Mouse (Mus musculus) limb, embryonic 10.5 days (tissue): ENCODE measurements around the gene Rexo5. TPM values are rescaled to one million over a fixed set of nuclear protein-coding genes. Genes with fewer than 3 reads are reported as not detected.

Experiments
- DNase-seq: peaks from one replicate; pipeline ENCODE4 v3.0.0-alpha.2; 2017; ENCODE audit warnings: low spot score
- H3K27ac ChIP-seq: fragments of 300-500 bp; sonication (generic); 2 replicates; pipeline ENCODE4 v1.5.1; 2016; ENCODE audit warnings: mild to moderate bottlenecking
- H3K27me3 ChIP-seq: fragments of 300-500 bp; sonication (generic); 2 replicates; pipeline ENCODE4 v1.6.1; 2016; ENCODE audit warnings: low read depth, mild to moderate bottlenecking; ENCODE audit not compliant: poor library complexity, severe bottlenecking
- H3K36me3 ChIP-seq: fragments of 300-500 bp; sonication (generic); 2 replicates; pipeline ENCODE4 v1.6.1; 2016; ENCODE audit warnings: mild to moderate bottlenecking, moderate library complexity
- H3K4me1 ChIP-seq: fragments of 300-500 bp; sonication (generic); 2 replicates; pipeline ENCODE4 v1.6.1; 2016
- H3K4me3 ChIP-seq: fragments of 300-500 bp; sonication (generic); 2 replicates; pipeline ENCODE4 v1.5.1; 2016; ENCODE audit warnings: mild to moderate bottlenecking, moderate library complexity
- H3K9me3 ChIP-seq: fragments of 300-500 bp; sonication (generic); replicated peaks from 2 replicates; pipeline ENCODE4 v1.6.1; 2016; ENCODE audit warnings: mild to moderate bottlenecking
- WGBS: fragments of 180-500 bp; shearing (Covaris S2); methylation state at CpG from one replicate; pipeline ENCODE4 v1.1.7; 2016; 5-methylcytosine and 5-hydroxymethylcytosine counted together
- polyA plus RNA-seq: library from polyadenylated mRNA; unstranded; fragments of >200 nt; fragmentation: Nextera tagmentation; extraction: Ambion mirVana; gene quantifications from 2 replicates; pipeline ENCODE4 v1.2.1, GENCODE M21; 2016

Gene Rexo5
- polyA plus RNA-seq, result 21.6 and 27.6 TPM in 2 replicates

DNA sequence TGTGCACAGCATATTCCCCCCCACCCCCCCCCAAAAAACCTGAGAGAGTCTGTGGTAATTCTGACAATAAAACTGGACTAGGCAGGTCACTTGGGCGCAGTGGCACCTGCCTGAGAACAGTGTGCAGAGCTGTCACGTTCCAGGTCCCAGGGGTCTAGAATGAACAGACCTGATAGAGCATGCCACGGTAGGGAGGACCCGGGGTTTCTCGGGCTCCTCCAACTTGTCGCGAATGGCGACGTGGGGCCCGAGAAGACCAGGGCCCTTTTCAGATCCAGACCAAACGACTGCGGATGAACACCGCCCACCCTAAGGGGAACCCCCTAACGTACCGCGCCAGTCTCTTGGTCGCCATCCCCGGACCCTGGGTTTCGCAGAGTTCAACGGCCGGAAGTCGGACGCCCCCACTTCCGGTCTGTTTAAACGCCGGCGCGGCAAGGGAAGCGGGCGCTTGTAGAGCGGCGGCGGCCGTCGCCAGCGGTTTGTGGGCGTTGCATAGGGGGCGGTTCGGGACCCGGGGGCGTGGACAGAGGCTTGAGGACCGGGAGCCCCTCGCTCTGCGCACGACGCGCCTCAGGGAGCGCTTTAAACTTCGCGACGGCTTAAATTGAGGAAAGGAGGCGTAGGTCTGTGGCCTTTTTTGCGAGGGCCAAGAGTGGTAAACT, at the start of gene Rexo5, which contains the start of gene Eri2:
Rexo5 (plus strand) TSS at position 421 of the 665 bp plus-strand sequence.
Eri2 (minus strand) TSS at position 473 of the 665 bp plus-strand sequence.
- Histone ChIP-seq H3K4me3 (peak within 1 kb of the TSS; percentile 78), H3K27me3 (no peaks in the 10 kb centered on the region), H3K27ac (peak within 1 kb of the TSS; percentile 93), H3K4me1 (peaks cover 12% of the 10 kb centered on the region), H3K9me3 (no peaks in the 10 kb centered on the region), H3K36me3 (peaks cover 34% of the 10 kb centered on the region)
- WGBS, result under 1% methylated on average over 53 of the region's 53 CpGs
- DNase-seq, result peak; percentile 95

DNA sequence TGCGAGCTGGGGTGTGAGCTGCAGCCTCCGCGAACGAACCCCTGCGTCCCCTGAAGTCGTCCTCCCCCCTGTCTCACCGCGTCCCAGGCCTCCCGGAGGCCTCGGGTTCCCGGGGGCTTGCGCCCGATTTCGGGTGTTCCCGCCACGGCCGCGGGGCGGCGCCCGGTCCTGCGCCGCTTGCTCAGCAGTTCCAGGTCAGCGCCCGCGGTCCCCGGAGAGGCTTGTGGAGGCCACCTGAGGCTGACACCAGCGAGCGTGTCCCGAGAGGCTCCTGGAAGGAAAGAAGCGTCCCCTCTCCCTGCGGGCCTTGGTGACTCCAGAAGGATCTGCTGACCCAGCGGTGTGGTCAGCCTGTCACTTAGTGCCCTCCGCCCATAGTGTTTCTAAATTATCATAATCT, 49.5 kb upstream of the Rexo5 start:
- DNase-seq, result peak; percentile 53
- H3K27me3 ChIP-seq, result no peaks in the 10 kb centered on the region
- H3K4me3 ChIP-seq, result peak overlapping the region; percentile 36
- no peak overlapping the region for H3K27ac ChIP-seq
- 6% methylated on average over 34 of the region's 34 CpGs for WGBS
- H3K4me1 ChIP-seq, result peaks cover 6% of the 10 kb centered on the region
- no peaks in the 10 kb centered on the region for H3K36me3 ChIP-seq
- no peaks in the 10 kb centered on the region for H3K9me3 ChIP-seq

DNA sequence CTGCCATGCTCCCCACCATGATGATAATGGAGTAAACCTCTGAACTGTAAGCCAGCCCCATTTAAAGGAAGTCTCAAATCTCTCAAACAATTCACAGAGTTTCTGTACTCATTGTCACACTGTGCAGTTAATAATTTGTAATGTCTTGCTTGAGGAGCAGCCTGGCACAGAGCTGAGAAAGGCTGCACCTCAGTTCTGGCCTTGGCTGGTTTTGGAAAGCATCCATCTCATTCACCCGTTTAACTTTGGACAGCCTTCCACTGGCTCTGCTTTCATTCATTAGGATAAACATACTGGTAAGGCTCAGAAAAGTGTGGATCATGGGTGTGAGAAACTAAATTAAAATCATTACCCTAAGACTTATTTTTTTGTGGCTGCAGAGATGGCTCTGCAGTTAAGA, 47.9 kb upstream of the Rexo5 start:
- DNase-seq, result no peak
- Histone ChIP-seq H3K4me3 (no peak overlapping the region), H3K27me3 (no peaks in the 10 kb centered on the region), H3K27ac (no peak overlapping the region), H3K9me3 (no peaks in the 10 kb centered on the region), H3K36me3 (no peaks in the 10 kb centered on the region), H3K4me1 (peaks cover 6% of the 10 kb centered on the region)
- 95% methylated on average over 1 of the region's 1 CpGs for WGBS

DNA sequence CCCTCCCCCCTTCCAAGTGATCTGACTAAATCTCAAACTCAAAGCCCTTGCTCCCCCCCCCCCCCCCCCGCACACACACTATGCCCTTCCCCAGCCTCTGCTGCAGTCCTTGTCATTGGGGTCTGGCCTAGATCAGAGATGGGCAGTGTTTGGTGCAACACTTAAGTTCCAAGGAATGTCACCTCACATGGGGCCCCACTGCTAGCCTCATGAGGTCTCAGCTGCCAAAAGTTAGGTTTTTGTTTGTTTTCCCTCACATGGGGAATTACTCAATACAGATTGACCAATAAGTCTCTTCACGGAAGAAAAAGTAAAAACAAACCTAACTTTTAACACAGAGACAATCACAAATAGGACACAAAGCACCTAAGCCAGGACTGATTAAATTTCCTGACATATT, 45.0 kb upstream of the Rexo5 start:
- Histone ChIP-seq H3K9me3 (no peaks in the 10 kb centered on the region), H3K27me3 (no peaks in the 10 kb centered on the region), H3K4me3 (no peak overlapping the region), H3K27ac (no peak overlapping the region), H3K36me3 (no peaks in the 10 kb centered on the region), H3K4me1 (peaks cover 6% of the 10 kb centered on the region)
- no peak for DNase-seq
- 68% methylated on average over 1 of the region's 2 CpGs for WGBS

DNA sequence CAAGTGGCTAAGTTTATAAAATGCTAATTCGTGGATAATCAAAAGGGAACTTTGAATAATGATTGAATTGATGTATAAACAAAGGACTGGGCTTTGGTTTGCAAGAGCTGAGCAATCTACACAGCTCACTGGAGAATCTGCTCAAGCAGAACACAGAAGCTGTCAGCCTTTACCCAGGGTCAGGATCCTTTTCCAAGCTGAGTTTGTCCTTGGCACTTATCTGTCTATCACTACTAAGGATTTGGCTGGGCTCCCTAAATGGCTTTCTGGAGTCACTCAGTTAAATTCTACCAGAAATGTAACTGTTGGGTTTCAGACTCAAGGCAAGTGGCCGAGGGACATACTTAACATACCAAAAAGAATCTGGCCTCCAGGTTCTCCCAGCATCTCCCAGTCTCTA, 43.9 kb upstream of the Rexo5 start:
- DNase-seq, result no peak
- WGBS, result 74% methylated on average over 2 of the region's 2 CpGs
- H3K27me3 ChIP-seq, result no peaks in the 10 kb centered on the region
- no peak overlapping the region for H3K27ac ChIP-seq
- H3K4me3 ChIP-seq, result no peak overlapping the region
- no peaks in the 10 kb centered on the region for H3K36me3 ChIP-seq
- H3K9me3 ChIP-seq, result no peaks in the 10 kb centered on the region
- no peaks in the 10 kb centered on the region for H3K4me1 ChIP-seq

DNA sequence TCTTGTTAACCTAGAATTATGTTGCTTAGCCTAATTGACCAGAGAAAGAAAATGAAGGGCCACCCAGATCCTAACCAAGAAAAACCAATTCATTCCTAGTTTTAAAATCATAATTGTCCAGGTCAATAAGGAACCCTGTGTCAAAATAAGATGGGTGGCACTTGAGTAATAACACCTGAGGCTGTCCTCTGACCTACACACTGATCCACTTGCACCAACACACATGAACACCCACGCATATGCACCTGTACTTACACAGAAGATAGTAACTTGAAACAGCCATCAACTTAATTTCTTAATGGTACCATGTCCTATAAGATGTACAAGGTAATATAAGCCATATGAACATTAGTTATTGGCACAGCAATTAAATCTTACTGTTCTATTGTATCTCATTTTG, 40.1 kb upstream of the Rexo5 start:
- H3K4me3 ChIP-seq, result no peak overlapping the region
- H3K27ac ChIP-seq, result no peak overlapping the region
- H3K27me3 ChIP-seq, result no peaks in the 10 kb centered on the region
- DNase-seq, result no peak
- no peaks in the 10 kb centered on the region for H3K4me1 ChIP-seq
- WGBS, result 88% methylated on average over 1 of the region's 1 CpGs
- H3K36me3 ChIP-seq, result no peaks in the 10 kb centered on the region
- no peaks in the 10 kb centered on the region for H3K9me3 ChIP-seq

DNA sequence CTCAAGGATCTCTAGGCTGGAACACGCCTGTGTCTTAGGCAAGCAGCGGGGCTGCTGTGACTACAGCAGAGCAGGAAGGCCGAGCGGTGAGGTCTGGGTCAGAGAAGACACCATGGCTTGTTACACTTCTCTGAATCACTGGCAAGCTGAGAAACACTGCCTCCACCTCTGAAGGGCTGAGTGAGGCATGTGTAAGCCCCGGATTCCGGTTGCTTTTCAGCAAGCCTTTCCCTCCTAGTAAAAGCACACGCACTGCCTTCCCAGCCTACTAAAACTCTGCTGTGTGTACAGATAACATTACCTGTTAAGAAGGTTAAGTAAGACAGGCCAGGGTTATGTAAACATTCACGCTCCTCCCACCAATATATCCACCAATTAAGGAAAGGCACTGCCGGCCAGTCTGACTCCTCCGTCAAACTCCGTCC, 33.3 kb upstream of the Rexo5 start, which contains the start of gene Acsm3:
Acsm3 (plus strand) TSS at position 397 of the 425 bp plus-strand sequence.
- H3K36me3 ChIP-seq, result no peaks in the 10 kb centered on the region
- H3K27me3 ChIP-seq, result no peaks in the 10 kb centered on the region
- DNase-seq, result no peak
- H3K4me3 ChIP-seq, result no peak within 1 kb of the TSS
- H3K27ac ChIP-seq, result no peak within 1 kb of the TSS
- 54% methylated on average over 11 of the region's 11 CpGs for WGBS
- H3K9me3 ChIP-seq, result no peaks in the 10 kb centered on the region
- no peaks in the 10 kb centered on the region for H3K4me1 ChIP-seq

DNA sequence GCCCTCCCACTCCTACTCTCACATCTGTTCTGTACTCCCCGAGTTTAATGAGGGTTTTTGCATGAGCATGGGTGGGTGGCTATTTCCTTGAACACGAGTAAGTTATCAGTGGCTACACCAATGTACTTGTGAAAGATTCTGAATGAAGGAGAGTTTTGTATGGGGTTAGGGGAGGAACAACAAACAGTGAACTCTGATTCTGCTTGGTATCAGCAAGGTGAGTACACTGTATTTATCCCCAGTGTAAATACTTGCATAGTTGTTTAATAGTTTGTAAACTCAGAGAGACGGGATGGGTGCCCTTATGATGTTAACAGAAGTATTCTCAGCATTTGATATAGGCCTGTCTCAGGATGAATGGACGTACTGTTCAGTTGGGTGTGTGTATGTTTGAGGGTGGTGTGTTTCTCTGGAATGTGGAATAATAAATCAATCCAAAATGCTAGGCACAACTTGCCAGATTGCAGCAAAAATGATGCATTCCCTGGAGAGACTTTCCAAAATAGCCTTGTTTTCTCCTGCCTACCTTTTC, 31.6 kb upstream of the Rexo5 start:
- WGBS, result 67% methylated on average over 4 of the region's 4 CpGs
- no peaks in the 10 kb centered on the region for H3K4me1 ChIP-seq
- H3K27ac ChIP-seq, result no peak overlapping the region
- H3K27me3 ChIP-seq, result no peaks in the 10 kb centered on the region
- H3K9me3 ChIP-seq, result no peaks in the 10 kb centered on the region
- H3K4me3 ChIP-seq, result no peak overlapping the region
- H3K36me3 ChIP-seq, result no peaks in the 10 kb centered on the region
- no peak for DNase-seq

DNA sequence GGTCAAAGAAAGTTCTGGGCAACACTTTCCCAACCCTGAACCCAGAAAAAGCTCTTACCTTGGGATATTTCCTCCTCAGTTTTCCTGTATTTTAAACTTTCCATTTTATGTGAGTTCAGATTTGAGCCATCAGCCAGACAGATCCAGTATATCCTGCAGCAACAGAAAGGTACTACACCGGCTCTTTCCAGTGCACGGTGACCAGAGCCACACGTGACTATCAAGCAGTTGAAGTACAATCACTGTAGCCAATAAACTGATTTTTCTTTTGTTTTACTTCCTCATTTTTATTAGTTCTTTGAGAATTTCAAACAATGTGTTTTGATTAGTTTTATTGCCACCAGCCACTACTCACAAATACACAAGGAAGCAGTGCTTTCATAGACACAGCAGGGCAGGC, 29.4 kb upstream of the Rexo5 start:
- 95% methylated on average over 3 of the region's 3 CpGs for WGBS
- no peak for DNase-seq
- Histone ChIP-seq H3K27me3 (no peaks in the 10 kb centered on the region), H3K4me3 (no peak overlapping the region), H3K4me1 (no peaks in the 10 kb centered on the region), H3K36me3 (no peaks in the 10 kb centered on the region), H3K9me3 (no peaks in the 10 kb centered on the region), H3K27ac (no peak overlapping the region)

DNA sequence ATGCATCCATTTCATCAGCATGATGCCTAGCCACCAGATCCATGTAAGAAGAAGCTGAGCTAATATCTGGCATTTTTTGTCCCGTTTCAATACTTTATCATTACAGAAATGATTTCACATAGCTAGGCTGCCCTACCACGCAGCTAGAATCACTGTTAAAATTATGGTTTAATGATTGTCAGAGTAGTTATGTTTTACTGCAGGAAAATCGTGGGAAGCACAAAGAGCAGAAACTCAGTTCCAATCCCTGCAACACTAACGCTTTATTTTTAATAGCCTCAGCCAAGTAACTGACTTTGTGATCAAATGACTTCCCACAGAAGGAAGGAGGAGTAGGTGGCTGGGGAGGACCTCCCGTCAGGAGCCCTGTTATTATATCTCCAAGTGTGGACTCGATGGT, 26.8 kb upstream of the Rexo5 start:
- WGBS, result 86% methylated on average over 6 of the region's 6 CpGs
- no peak overlapping the region for H3K27ac ChIP-seq
- no peak for DNase-seq
- no peaks in the 10 kb centered on the region for H3K36me3 ChIP-seq
- H3K27me3 ChIP-seq, result no peaks in the 10 kb centered on the region
- H3K4me1 ChIP-seq, result no peaks in the 10 kb centered on the region
- H3K4me3 ChIP-seq, result no peak overlapping the region
- no peaks in the 10 kb centered on the region for H3K9me3 ChIP-seq

DNA sequence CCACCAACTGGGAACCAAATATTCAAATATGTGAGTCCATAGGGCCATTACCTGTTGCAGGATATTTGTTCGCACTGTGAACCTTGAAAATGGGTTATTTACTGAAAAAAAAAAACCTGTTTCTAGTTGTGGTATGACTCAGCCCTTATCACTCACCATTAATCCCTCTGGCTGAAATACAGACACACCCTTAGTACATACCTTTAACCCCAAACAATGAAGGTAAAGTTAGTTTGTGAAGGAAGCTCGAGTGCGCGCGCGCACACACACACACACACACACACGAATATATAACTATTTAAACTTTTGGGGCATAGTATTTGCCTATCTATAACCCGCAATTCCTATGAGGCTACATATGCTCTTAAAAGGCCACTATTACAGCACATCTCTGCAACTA, 23.9 kb upstream of the Rexo5 start:
- Histone ChIP-seq H3K27ac (no peak overlapping the region), H3K4me3 (no peak overlapping the region), H3K27me3 (no peaks in the 10 kb centered on the region), H3K36me3 (no peaks in the 10 kb centered on the region), H3K4me1 (no peaks in the 10 kb centered on the region), H3K9me3 (no peaks in the 10 kb centered on the region)
- no peak for DNase-seq
- 95% methylated on average over 8 of the region's 8 CpGs for WGBS

DNA sequence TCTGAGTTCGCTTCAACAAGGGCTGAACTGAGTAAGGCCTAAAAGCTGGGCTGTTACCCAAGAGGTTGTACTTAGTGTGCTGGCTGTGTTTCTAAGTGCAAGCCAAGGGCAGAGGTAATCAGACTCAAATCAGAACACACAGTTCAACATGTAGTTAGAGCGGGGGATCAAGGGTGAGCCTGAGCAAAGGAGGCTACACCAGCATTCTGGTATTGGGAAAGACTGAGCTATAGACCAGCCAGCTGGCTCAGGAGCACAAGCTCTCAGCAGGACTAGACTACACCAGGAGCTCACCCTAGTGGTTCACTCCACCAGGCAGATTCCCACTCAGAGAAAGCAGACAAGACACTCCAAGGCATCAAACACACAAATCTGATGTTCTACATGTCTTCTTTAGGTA, 10.4 kb upstream of the Rexo5 start:
- Histone ChIP-seq H3K9me3 (no peaks in the 10 kb centered on the region), H3K36me3 (peaks cover 61% of the 10 kb centered on the region), H3K4me1 (no peaks in the 10 kb centered on the region), H3K27ac (no peak overlapping the region), H3K27me3 (no peaks in the 10 kb centered on the region), H3K4me3 (no peak overlapping the region)
- DNase-seq, result no peak
- 91% methylated on average over 2 of the region's 2 CpGs for WGBS

DNA sequence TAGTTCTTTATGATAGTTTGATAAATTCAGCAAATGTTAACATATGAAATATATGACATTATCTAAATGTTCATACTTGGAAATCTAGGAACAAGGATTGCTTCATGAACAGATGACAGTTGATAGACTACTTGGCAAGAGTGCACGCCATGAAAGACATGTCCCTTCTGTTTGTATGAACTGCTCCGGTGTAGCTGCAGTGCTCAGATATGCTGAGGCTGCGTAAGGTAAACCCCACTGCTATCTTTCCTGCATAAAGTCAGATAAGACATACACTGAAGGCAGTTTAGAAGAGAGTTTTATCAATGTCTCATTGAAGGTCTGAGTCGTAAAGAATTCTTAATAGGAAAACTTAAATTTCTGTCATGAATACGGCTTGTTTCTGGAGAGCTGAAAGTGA, 8.9 kb upstream of the Rexo5 start:
- Histone ChIP-seq H3K36me3 (peaks cover 75% of the 10 kb centered on the region), H3K27me3 (no peaks in the 10 kb centered on the region), H3K27ac (no peak overlapping the region), H3K9me3 (no peaks in the 10 kb centered on the region), H3K4me1 (no peaks in the 10 kb centered on the region), H3K4me3 (no peak overlapping the region)
- WGBS, result 97% methylated on average over 5 of the region's 5 CpGs
- no peak for DNase-seq
